Mouse (Mus musculus): ENCODE results near the gene Fsip1.
"Not testable (repeated sequence)": the region's sequence is repeated elsewhere in the genome, so short reads cannot be mapped to it uniquely, and the experiment has no call there.

Gene Fsip1

DNA sequence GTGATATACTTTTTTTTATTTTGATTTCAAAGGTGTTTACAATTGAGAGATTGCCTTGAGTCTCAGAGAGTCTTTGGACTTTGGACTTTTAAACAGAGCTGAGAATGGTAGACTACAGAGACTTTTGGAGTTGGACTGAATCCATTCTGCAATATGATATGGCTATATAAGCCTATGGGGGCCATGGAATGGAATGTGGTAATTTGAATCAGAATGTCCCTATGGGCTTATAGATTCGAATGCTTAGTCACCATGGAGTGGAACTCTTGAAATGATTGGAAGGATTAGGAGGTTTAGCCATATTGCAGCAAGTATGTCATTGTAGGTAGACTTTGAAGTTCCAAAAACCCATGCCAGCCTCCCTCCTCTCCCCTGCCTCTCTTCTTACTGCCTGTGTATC is 88.5 kb downstream of the Fsip1 start:
- no peak for DNase-seq

- no peak for DNase-seq
Measured at GRCm38 (mm10) chr2:118167731-118168130, 89.0 kb downstream of the Fsip1 start.

GRCm38 (mm10) chr2:118165691-118166090 is 91.1 kb downstream of the Fsip1 start:
- no peak for DNase-seq

- DNase-seq, result no peak
Measured at GRCm38 (mm10) chr2:118164137-118164536, 92.6 kb downstream of the Fsip1 start.

DNA sequence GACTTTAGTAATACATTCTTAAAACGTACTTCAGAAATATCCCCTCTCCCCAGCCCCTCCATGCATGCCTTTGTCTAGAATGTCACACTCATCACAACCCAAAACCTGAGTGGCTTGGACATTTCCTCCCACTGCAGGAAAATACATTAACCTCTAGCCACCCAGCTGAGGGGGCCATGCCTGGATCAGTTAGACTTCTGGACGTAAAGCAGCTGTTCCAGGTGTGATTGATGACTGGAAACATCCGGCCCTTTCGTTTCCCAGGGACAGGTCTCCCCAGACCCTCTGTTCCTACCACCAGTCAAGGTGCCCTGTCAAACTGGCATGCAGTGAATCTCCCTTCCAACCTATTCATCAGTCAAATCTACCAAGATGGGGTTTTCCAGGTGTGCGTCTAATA is 94.3 kb downstream of the Fsip1 start:
- DNase-seq, result no peak

GRCm38 (mm10) chr2:118160991-118161390 is 95.8 kb downstream of the Fsip1 start:
- no peak for DNase-seq

GRCm38 (mm10) chr2:118160547-118160946 is 96.2 kb downstream of the Fsip1 start:
- DNase-seq, result no peak

GRCm38 (mm10) chr2:118159126-118159525 is 97.6 kb downstream of the Fsip1 start:
- DNase-seq, result no peak

GRCm38 (mm10) chr2:118158095-118158494 is 98.7 kb downstream of the Fsip1 start:
- no peak for DNase-seq

DNA sequence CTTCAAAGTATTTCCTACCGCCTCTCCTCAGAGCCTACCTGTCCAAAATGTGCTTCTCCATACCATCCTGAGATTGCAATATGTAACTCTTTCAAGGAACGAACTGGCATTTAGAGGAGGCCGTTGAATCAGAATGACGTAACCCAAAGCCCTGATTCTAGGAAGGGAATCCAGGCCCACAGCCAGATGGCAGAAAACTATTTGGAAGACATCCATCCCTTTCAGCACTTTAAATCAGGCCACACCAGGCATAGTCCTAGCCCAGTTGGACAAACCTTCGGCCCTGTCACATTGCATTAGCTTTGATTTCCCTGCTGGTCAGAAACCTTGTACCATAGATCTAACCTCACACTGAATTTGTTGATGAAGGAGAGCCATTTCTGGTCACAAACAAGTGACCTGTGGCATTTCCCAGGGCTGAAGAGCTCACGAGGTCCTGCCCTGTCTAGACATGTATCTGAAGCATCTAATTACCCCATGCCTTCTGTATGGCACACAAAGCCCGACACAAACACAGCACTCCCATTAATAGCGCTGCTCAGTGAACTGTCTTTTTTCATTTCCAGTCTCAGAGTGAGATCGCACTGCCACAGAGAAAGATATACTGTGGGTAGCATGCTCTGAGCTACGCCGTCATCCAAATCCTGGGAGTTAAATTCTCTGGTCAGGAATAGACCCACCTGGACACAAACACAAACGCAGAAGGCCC is 106.8 kb downstream of the Fsip1 start:
- DNase-seq, result peak; percentile 87

- no peak for DNase-seq
Measured at GRCm38 (mm10) chr2:118148321-118149142, 108.2 kb downstream of the Fsip1 start.

- not testable (repeated sequence) for DNase-seq
Measured at GRCm38 (mm10) chr2:118147749-118148148, 109.0 kb downstream of the Fsip1 start.

DNA sequence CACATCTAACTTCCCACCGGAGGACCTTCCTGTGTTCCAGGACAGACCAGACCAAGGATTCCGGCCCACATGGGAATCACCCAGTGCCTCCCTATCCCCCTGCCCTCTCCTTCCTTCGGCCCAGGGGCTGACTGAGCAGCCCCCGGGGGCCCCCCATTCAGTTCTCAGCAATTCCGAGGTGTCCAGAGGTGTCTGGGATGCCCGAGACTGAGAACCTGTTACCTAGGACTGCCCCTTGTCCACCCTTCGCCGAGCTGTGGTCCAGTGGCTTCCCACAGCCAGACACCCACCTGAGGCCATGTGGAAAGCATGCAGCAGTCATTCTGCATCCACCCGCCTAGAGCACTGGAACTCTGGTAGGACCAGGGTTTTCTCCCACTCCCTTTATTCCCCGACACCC is 115.1 kb downstream of the Fsip1 start:
- no peak for DNase-seq

- DNase-seq, result no peak
Measured at GRCm38 (mm10) chr2:118139261-118139660, 117.5 kb downstream of the Fsip1 start.

GRCm38 (mm10) chr2:118137776-118138175 is 119.0 kb downstream of the Fsip1 start:
- no peak for DNase-seq

DNA sequence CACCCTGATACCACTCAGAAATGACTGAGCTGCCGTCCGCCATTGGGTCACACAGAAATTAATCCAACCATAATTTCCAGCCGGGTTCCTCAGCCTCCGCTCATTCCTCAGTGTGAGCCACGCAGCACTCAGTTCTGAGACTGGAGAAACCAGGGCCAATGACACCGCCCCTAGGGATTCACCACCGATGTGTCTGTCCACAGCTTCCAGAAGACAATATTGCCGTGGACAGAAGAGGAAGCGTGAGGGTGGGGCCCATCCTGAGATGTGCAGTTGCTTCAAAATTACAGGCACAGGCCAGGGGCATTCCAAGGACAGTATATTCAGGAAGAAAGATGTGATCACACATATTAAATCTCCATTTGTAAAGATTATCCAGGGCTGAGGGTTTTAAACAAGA is 119.7 kb downstream of the Fsip1 start:
- DNase-seq, result no peak

DNA sequence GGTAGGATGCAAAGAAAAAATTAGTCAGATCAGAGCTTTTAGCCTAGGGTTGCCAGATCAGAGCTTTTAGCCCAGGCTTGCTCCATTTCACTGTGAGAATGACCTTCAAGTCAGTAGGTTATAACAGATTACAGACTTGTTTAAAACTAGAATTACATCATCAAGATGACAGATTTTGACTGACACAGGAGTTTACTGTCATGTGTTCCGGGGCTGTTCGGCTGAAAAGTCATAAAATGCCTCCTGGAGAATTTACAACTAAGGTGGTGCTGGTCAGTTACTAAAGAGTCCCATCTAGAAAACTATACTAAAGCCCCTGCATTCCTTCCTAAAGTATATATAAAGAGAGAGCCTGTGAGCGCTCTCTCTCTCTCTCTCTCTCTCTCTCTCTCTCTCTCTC is 128.5 kb downstream of the Fsip1 start:
- no peak for DNase-seq

GRCm38 (mm10) chr2:118127516-118128288 is 129.1 kb downstream of the Fsip1 start:
- no peak for DNase-seq

DNA sequence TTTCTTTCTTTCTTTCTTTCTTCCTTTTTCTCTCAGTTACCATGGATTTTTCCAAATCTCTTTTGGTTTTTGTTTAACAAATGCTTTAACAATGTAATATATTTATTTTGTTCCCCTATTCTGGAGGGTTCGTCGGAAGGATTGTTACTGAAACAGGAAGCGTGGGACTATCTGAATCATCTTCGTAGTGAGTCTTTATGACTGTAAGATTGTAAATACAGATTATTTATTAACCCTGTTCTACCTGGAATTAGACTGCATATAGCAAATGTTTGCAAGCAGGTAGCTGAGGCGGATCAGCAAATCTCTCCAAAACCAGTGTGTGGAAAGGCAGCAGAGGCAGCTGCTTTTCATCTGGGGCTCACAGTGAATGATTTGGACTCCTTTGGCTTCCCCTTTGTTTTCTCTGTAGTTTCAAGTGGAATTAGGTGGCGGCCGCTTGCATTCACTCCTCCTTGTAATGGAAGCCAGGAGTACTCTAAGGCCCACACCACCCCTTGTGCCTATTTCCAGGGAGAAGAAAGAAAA is 130.8 kb downstream of the Fsip1 start:
- no peak for DNase-seq

DNA sequence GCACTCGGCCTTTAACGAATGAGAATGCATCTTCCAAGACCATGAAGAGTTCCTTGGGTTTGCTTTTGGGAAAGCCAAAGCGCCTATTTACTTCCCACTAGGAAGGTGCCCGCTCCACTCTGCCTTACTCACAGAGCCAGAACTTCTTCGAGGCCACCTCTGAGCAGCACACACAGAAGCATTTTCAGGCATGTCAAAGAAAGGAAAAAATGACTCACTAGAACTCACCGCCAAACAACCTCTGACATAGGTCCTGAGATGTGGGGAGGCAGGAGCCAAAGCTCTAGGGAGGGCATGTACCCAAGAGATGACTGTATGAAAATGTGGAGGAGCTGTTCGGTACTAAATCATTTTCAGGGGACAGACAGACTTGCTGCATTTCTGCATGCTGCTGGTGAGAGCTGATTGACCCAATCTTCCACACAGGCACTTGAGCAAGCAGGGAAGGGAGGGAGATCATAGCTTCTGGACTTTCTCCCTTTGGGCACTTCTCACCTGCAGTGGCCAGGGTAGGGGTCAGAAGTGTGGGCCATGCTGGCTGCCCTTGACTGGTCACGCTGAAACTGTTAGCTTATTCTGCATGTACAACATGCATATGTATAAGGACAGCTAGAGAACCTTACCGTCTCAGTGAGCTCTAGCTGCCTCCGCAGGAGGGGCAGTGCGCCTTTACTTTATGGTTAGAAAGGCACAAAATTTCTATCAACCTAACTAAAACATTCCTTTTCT is 131.4 kb downstream of the Fsip1 start:
- DNase-seq, result no peak

DNA sequence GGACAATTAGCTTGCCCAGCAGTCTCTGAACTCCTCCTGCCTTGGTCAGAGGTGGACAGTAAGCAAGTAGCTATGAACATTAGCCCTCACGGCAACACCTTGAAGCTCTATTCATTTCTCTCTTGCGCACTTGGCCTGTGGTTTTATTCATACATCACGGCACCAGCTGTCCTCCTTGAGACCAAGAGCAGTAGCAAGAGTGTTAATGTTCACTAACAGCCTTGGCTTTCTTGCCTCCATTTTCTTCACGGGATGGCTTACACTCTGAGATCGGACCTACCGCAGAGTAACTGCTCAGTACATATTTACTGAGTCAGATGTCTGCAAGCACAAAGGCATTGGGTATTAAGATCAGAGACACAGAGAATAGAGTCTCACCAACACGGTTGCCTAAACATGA is 132.3 kb downstream of the Fsip1 start:
- no peak for DNase-seq

GRCm38 (mm10) chr2:118123743-118124142 is 133.0 kb downstream of the Fsip1 start:
- DNase-seq, result no peak

DNA sequence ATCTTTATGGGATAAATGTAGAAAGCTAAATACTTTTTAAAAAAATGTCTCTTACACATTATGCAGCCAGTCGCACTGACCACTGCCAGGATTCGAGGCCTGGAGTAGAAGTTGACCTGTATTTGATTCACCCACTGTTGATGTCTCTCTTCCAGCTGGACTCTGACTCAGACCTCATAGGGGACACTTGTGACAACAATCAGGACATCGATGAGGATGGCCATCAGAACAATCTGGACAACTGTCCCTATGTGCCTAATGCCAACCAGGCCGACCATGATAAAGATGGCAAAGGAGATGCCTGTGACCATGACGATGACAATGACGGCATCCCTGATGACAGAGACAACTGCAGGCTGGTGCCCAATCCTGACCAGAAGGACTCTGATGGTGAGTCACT is 134.5 kb downstream of the Fsip1 start:
- no peak for DNase-seq

Data from cerebellum, adult 9-10 months (tissue).